Mouse (Mus musculus) ES-Bruce4 (cell line): Measurements from ENCODE around the gene Ikzf4. TPM values are rescaled to one million over a fixed set of nuclear protein-coding genes. Genes with fewer than 3 reads are reported as not detected.
A peak's percentile ranks its signal among the peaks of the same experiment; 100 is the strongest.

Source experiments
- H3K27ac ChIP-seq: 2 replicates; pipeline ENCODE4 v1.5.1; 2012; ENCODE audit warnings: low read length, inconsistent platforms; ENCODE audit not compliant: insufficient read depth
- H3K27me3 ChIP-seq: 2 replicates; pipeline ENCODE4 v1.6.1; 2012; ENCODE audit warnings: mild to moderate bottlenecking, low read length, inconsistent platforms; ENCODE audit not compliant: control insufficient read depth, poor library complexity, insufficient read depth, severe bottlenecking
- H3K36me3 ChIP-seq: 2 replicates; pipeline ENCODE4 v1.6.1; 2012; ENCODE audit warnings: inconsistent platforms, mild to moderate bottlenecking, low read length, moderate library complexity; ENCODE audit not compliant: control insufficient read depth, poor library complexity, insufficient read depth, severe bottlenecking
- H3K4me1 ChIP-seq: one replicate; pipeline ENCODE4 v1.8.1; 2011; ENCODE audit warnings: low read length; ENCODE audit not compliant: control insufficient read depth, insufficient read depth
- H3K4me3 ChIP-seq: 2 replicates; pipeline ENCODE4 v1.5.1; 2011; ENCODE audit warnings: low read depth, mild to moderate bottlenecking, low read length
- H3K9ac ChIP-seq: 2 replicates; pipeline ENCODE4 v1.6.1; 2012; ENCODE audit warnings: low read depth, mild to moderate bottlenecking, inconsistent platforms; ENCODE audit not compliant: poor library complexity, severe bottlenecking
- H3K9me3 ChIP-seq: replicated peaks from 2 replicates; pipeline ENCODE4 v1.6.1; 2012; ENCODE audit warnings: mild to moderate bottlenecking, low read length, inconsistent platforms; ENCODE audit not compliant: control insufficient read depth, poor library complexity, insufficient read depth, severe bottlenecking
- CTCF ChIP-seq: IDR thresholded peaks from one replicate; pipeline ENCODE4 v1.8.1; 2011; ENCODE audit warnings: low read depth, low read length
- EP300 ChIP-seq: IDR thresholded peaks from 2 replicates; pipeline ENCODE4 v1.6.1; 2011; ENCODE audit warnings: low read depth, low read length; ENCODE audit not compliant: insufficient read depth
- POLR2A ChIP-seq: IDR thresholded peaks from one replicate; pipeline ENCODE4 v1.8.1; 2011; ENCODE audit warnings: low read length; ENCODE audit not compliant: insufficient read depth
- polyA plus RNA-seq: library from polyadenylated mRNA; stranded (reverse); fragments of >200 nt; gene quantifications from 2 replicates; pipeline ENCODE4 v1.2.4, GENCODE M21; 2011; ENCODE audit warnings: low read depth; ENCODE audit not compliant: missing spikeins, insufficient read depth, insufficient read length

The Ikzf4 gene
- polyA plus RNA-seq, 1 experiment: 9.8 TPM

DNA sequence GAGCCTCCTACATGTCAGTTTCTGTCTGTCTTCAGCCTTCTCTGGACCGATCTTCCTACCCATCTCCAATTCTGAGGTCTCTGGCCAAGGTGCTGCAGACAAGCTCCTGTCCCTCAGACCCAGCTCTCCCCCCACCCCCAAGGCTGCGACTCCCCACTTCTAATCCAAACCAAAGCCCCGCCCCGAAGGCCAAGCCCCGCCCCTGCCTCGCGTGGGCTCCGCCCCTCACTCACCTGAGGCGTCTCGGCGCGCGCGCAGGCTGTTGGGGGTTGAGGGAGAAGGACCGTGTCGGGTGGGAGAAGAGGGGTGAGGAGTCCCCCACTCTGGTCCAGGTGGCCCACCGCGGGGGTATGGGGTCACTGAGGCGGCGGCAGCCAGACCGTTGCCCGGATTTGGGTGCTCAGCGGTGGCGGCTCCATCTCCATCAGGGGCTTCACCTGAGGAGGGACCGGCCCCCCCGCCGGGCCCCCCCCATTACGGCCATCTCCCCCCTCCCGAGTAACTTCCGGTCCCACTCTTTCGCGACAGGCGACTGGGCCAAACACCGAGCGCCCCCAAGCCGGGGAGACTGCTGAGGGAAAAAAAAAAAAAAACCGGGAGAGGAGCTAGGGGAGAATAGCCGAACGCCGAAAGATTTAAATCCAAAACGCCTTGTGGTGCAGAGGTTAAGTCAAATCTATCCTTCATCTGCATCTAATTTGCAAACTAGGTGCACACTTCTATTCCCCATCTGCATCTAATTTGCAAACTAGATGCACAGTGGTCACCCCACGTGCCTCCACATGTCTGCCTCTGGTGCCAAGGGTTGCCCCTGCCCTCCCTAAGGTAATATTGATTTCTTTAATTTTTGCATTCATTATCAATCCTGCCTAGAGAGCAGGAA is 23.2 kb upstream of the Ikzf4 start:
- Histone ChIP-seq H3K9me3 (no peaks in the 10 kb centered on the region), H3K4me1 (no peaks in the 10 kb centered on the region), H3K36me3 (0 out of 2 replicates have a peak, but pooled peaks cover 2% of the 10 kb centered on the region), H3K27me3 (no peaks in the 10 kb centered on the region), H3K27ac (0 out of 2 replicates have a peak overlapping the region, but pooled peaks have one; percentile 32), H3K4me3 (peak overlapping the region; percentile 86), H3K9ac (peak overlapping the region; percentile 85)
- TF ChIP-seq POLR2A (peak; percentile 47), EP300 (no peak), CTCF (no peak)

DNA sequence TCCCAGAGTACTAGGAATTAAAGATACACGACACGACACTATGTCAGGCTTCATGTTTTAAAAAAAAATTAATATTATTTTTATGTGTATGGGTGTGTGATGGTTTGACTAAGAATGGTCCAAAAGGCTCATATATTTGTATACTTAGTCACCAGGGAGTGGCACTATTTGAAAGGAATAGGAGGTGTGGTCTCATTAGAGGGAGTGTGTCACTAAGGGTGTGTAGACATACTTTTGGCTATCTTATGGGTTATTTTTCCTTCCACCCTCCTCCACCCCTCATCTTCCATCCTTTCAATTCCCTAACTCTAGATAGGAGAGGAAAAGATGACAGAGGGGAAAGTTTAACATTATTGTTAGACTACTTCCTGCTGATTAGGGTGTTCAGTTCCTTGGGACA is 20.0 kb upstream of the Ikzf4 start:
- Histone ChIP-seq H3K27ac (no peak overlapping the region), H3K4me1 (no peaks in the 10 kb centered on the region), H3K27me3 (no peaks in the 10 kb centered on the region), H3K36me3 (no peaks in the 10 kb centered on the region), H3K9me3 (no peaks in the 10 kb centered on the region), H3K9ac (no peak overlapping the region), H3K4me3 (no peak overlapping the region)
- TF ChIP-seq EP300 (no peak), POLR2A (no peak), CTCF (no peak)

DNA sequence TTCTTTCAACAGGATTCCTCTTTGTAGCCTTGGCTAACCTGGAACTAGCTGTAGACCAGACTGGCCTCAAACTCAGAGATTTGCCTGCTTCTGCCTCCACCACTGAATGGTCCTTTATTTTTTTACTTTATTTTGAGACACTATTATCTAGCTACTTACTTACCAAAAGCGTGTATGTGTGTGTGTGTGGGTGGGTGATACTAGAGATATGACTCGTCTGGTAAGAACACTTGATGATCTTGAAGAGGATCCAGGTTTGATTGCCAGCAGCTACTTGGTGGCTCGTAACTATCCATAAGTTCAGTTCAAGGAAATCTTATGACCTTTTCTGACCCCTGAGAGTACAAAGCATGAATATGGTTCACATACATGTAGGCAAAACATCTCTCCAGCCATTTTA is 19.5 kb upstream of the Ikzf4 start:
- H3K36me3 ChIP-seq: no peaks in the 10 kb centered on the region
- no peaks in the 10 kb centered on the region for H3K4me1 ChIP-seq
- TF ChIP-seq POLR2A (no peak), CTCF (no peak), EP300 (no peak)
- H3K9me3 ChIP-seq: no peaks in the 10 kb centered on the region
- no peak overlapping the region for H3K9ac ChIP-seq
- no peaks in the 10 kb centered on the region for H3K27me3 ChIP-seq
- no peak overlapping the region for H3K4me3 ChIP-seq
- no peak overlapping the region for H3K27ac ChIP-seq

DNA sequence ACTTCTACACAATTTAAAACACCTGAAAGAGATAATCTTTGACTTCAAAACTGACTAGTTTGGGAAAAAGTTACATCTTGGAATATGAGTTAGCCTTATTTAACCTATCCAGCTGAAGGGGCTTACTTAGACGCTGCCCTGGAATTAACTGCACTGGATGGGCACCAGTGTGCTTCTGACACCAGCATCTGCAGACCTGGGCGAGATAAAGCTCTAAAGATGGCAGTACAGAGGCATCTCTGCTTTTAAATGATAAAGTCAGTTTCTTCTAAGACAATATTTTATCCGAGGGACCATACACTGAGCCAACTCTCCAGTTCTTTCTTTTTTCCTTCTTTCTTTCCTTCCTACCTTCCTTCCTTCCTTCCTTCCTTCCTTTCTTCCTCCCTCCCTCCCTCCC is 19.0 kb upstream of the Ikzf4 start:
- TF ChIP-seq EP300 (no peak), CTCF (no peak), POLR2A (no peak)
- Histone ChIP-seq H3K36me3 (no peaks in the 10 kb centered on the region), H3K27me3 (no peaks in the 10 kb centered on the region), H3K9ac (no peak overlapping the region), H3K4me1 (no peaks in the 10 kb centered on the region), H3K4me3 (no peak overlapping the region), H3K27ac (no peak overlapping the region), H3K9me3 (no peaks in the 10 kb centered on the region)

DNA sequence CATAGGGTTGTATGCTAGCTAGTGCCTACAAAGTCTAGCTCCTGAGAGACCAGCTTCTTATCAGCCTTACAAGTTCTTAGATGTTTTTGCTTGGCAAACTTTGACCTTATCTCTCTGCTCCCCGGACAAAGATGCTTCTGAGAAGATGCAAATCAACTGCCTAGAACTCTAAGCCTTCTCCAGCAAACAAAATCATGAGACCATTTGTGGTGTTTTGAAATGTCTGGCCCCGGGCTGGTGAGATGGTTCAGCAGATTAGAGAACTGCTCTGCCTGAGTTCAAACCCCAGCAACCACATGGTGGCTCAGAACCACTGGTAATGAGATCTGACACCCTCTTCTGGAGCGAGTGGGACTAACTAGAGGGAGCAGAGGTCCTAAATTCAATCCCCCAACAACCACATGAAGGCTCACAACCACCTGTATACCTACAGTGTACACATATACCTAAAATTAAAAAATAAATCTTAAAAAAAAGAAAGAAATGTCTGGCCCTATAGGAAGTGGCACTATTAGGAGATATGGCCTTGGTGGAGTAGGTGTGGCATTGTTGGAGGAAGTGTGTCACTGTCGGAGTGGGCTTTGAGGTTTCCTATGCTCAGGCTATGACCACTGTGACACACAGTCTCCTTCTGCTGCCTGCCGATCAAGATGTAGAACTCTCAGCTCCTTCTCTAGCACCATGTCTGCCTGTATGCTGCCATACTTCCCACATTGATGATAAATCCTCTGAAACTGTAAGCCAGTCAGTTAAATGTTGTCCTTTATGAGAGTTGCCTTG is 17.8 kb upstream of the Ikzf4 start:
- H3K27me3 ChIP-seq: no peaks in the 10 kb centered on the region

More for the DNA sequence above, 17.8 kb upstream of the Ikzf4 start:
- H3K4me3 ChIP-seq: no peak overlapping the region
- H3K9me3 ChIP-seq: no peaks in the 10 kb centered on the region
- no peak overlapping the region for H3K9ac ChIP-seq
- no peaks in the 10 kb centered on the region for H3K36me3 ChIP-seq
- no peak for TF ChIP-seq CTCF
- no peak for TF ChIP-seq POLR2A
- TF ChIP-seq EP300: no peak
- no peak overlapping the region for H3K27ac ChIP-seq
- no peaks in the 10 kb centered on the region for H3K4me1 ChIP-seq
